Mouse (Mus musculus) small intestine, adult 2 months (tissue): Measurements from ENCODE around the gene Kdm6b.

Source experiments
- CTCF ChIP-seq: fragments of 200-500 bp; IDR thresholded peaks from 2 replicates; pipeline ENCODE4 v1.5.1; 2012; ENCODE audit warnings: low read depth, mild to moderate bottlenecking, control low read depth, inconsistent platforms, low read length, moderate library complexity, mixed read lengths; ENCODE audit not compliant: insufficient replicate concordance, insufficient read length; ENCODE audit errors: extremely low read depth
- POLR2A ChIP-seq: fragments of 200-500 bp; IDR thresholded peaks from 2 replicates; pipeline ENCODE4 v1.6.1; 2012; ENCODE audit warnings: low read depth, mild to moderate bottlenecking, control low read depth, inconsistent platforms, low read length, moderate library complexity

DNA sequence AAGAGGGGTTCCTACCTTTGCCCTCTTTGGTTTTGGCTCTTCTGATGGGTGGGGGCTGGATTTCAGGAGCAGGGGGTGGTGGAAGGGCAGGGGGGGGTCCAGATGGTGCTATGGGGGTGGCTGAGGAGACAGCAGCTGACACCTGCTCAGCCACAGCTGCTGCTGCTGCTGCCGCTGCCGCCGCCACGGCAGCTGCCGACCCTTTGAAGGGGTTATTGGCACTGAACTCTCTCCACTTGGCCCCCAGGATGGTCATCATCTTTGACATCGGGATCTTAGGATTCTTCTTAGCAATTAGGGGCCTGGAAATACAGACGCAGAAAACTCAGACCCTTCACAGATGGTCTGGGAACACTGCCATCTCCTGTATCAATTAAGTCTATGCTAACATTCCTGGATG lies 51.5 kb downstream of the Kdm6b start:
- TF ChIP-seq POLR2A (no peak), CTCF (no peak)
